Mouse (Mus musculus) MEL (cell line): ENCODE results near the gene Rrad.

ENCODE experiments used
- CHD1 ChIP-seq: IDR thresholded peaks from 2 replicates; pipeline ENCODE4 v1.6.1; 2012; ENCODE audit warnings: low read depth, mild to moderate bottlenecking, inconsistent platforms, low read length, improper control_type of control experiment
- NELFE ChIP-seq: IDR thresholded peaks from 2 replicates; pipeline ENCODE4 v1.6.1; 2011; ENCODE audit warnings: low read depth, low read length, improper control_type of control experiment

GRCm38 (mm10) chr8:104611613-104612012 lies 19.5 kb downstream of the Rrad start:
- TF ChIP-seq NELFE (no peak), CHD1 (no peak)
